8 mouse cellular contexts compared by ENCODE assay signal in genomic region chr4:129496631-129497030, GRCm38 (mm10). TPM values are rescaled to one million over a fixed set of nuclear protein-coding genes. Genes with fewer than 3 reads are reported as not detected.
DNase-seq lines count a peak whose midpoint lies in the region; ATAC-seq and TF ChIP-seq lines count a peak whose summit lies in the region.

No protein-coding gene starts in this region.

- no peaks in the 10 kb centered on the region for H3K9me3 ChIP-seq in forebrain, embryonic 11.5 days (ENCODE audit: control insufficient read depth, low read length)
- no peaks in the 10 kb centered on the region for H3K9me3 ChIP-seq in liver, embryonic 16.5 days (replicated peaks; ENCODE audit: control insufficient read depth, low read length)
- no peaks in the 10 kb centered on the region for H3K9me3 ChIP-seq in neural tube, embryonic 15.5 days (replicated peaks)

- ATAC-seq in forebrain, embryonic 11.5 days (replicated peaks; ENCODE audit: low FRiP score), result no peak
- ATAC-seq in inflammation-experienced regulatory T-cells, adult 6 months, result peak; percentile 65
- ATAC-seq in liver, embryonic 16.5 days (ENCODE audit: low read depth), result peak; percentile 20
- 0 out of 2 replicates have a peak, but pooled peaks have one; percentile 11 for ATAC-seq in neural tube, embryonic 15.5 days (ENCODE audit: low FRiP score)

- no peak for TF ChIP-seq CTCF in gastrocnemius, adult 2 months (IDR thresholded peaks at IDR 0.05)

- peaks cover 12% of the 10 kb centered on the region for H3K4me1 ChIP-seq in forebrain, embryonic 11.5 days (replicated peaks; ENCODE audit: control insufficient read depth, insufficient read depth, low read length)
- peaks cover 15% of the 10 kb centered on the region for H3K4me1 ChIP-seq in liver, embryonic 16.5 days (ENCODE audit: control insufficient read depth, low read depth, low read length)
- H3K4me1 ChIP-seq in neural tube, embryonic 15.5 days, result peaks cover 36% of the 10 kb centered on the region

- 59% methylated on average over 6 of the region's 6 CpGs for WGBS in forebrain, embryonic 11.5 days
- WGBS in liver, embryonic 16.5 days (ENCODE audit: insufficient replicate concordance), result 11% methylated on average over 6 of the region's 6 CpGs
- WGBS in neural tube, embryonic 15.5 days, result 40% methylated on average over 6 of the region's 6 CpGs

- peak; percentile 39 for DNase-seq in gastrocnemius, adult 2 months
- DNase-seq in gastrocnemius, adult 8-10 months (ENCODE audit: low spot score in 2 of 2), result no peak
- DNase-seq in forebrain, embryonic 11.5 days (ENCODE audit: low spot score), result no peak
- no peak for DNase-seq in frontal cortex, postnatal 25 days (ENCODE audit: low spot score in 2 of 2)
- DNase-seq in left cerebral cortex, adult 18-20 months (ENCODE audit: low spot score in 2 of 2), result no peak

- intact Hi-C loops in gastrocnemius, adult 2 months (cut with DNase I), result loop anchor here (10.0 kb wide), 1 partner anchor 108 kb away; the partner anchor contains the start of genes Eif3i and Tmem234

- H3K27me3 ChIP-seq in forebrain, embryonic 11.5 days (ENCODE audit: control insufficient read depth, insufficient read depth, low read length), result peaks cover 5% of the 10 kb centered on the region
- H3K27me3 ChIP-seq in liver, embryonic 16.5 days (ENCODE audit: control insufficient read depth, insufficient read depth, low read depth, low read length), result peaks cover 14% of the 10 kb centered on the region
- H3K27me3 ChIP-seq in neural tube, embryonic 15.5 days (replicated peaks), result peaks cover 14% of the 10 kb centered on the region

- H3K4me3 ChIP-seq in gastrocnemius, adult 2 months, result no peak overlapping the region
- H3K4me3 ChIP-seq in forebrain, embryonic 11.5 days (ENCODE audit: low read depth, low read length), result no peak overlapping the region
- no peak overlapping the region for H3K4me3 ChIP-seq in liver, embryonic 16.5 days (ENCODE audit: low read depth, low read length)
- H3K4me3 ChIP-seq in neural tube, embryonic 15.5 days (replicated peaks), result peak overlapping the region; percentile 21

- peak overlapping the region; percentile 13; the same call in 1 of the 2 replicates for H3K9ac ChIP-seq in forebrain, embryonic 11.5 days (ENCODE audit: low read length)
- no peak overlapping the region for H3K9ac ChIP-seq in liver, embryonic 16.5 days (ENCODE audit: low read depth, low read length)
- H3K9ac ChIP-seq in neural tube, embryonic 15.5 days (replicated peaks), result peak overlapping the region; percentile 36

- H3K4me2 ChIP-seq in forebrain, embryonic 11.5 days (ENCODE audit: low read depth, low read length, severe bottlenecking), result no peak overlapping the region
- no peak overlapping the region for H3K4me2 ChIP-seq in liver, embryonic 16.5 days (ENCODE audit: low read depth, low read length)
- peak overlapping the region; percentile 46 for H3K4me2 ChIP-seq in neural tube, embryonic 15.5 days

- no peaks in the 10 kb centered on the region for H3K36me3 ChIP-seq in forebrain, embryonic 11.5 days (ENCODE audit: control insufficient read depth, insufficient read depth, low read length)
- no peaks in the 10 kb centered on the region for H3K36me3 ChIP-seq in liver, embryonic 16.5 days (ENCODE audit: control insufficient read depth, insufficient read depth)
- no peaks in the 10 kb centered on the region for H3K36me3 ChIP-seq in neural tube, embryonic 15.5 days

- no peak overlapping the region for H3K27ac ChIP-seq in gastrocnemius, adult 2 months
- H3K27ac ChIP-seq in forebrain, embryonic 11.5 days (ENCODE audit: low read depth, low read length), result no peak overlapping the region
- H3K27ac ChIP-seq in liver, embryonic 16.5 days (ENCODE audit: low read length), result no peak overlapping the region
- peak overlapping the region; percentile 80 for H3K27ac ChIP-seq in neural tube, embryonic 15.5 days (replicated peaks)

RNA-seq across cellular contexts. Expression of gene Fam229a, which starts 5.6 kb away (rescaled TPM):
- total RNA-seq in gastrocnemius, adult 2 months (2021), result not detected
- total RNA-seq in gastrocnemius, adult 8-10 months (2022), result not detected
- not detected in 2 replicates for polyA plus RNA-seq in forebrain, embryonic 11.5 days (2014; fragmentation: Nextera tagmentation; extraction: Ambion mirVana)
- not detected for polyA plus RNA-seq in inflammation-experienced regulatory T-cells, adult 6 months (2017; shearing (Covaris generic))
- 0.23 and 0.60 TPM in 2 replicates for polyA plus RNA-seq in liver, embryonic 16.5 days (2015; fragmentation: Nextera tagmentation; extraction: Ambion mirVana)
- 0.38 and 0.93 TPM in 2 replicates for polyA plus RNA-seq in neural tube, embryonic 15.5 days (2015; fragmentation: Nextera tagmentation; extraction: Ambion mirVana)
- under 1 TPM in 1 of 2 experiments, not detected in 1; 0.66 TPM for total RNA-seq in left cerebral cortex, adult 18-20 months (2021)

RNA-seq across cellular contexts. Expression of gene Tssk3, which starts 5.8 kb away (rescaled TPM):
- not detected for total RNA-seq in gastrocnemius, adult 2 months (2021)
- total RNA-seq in gastrocnemius, adult 8-10 months (2022), result not detected
- polyA plus RNA-seq in forebrain, embryonic 11.5 days (2014; fragmentation: Nextera tagmentation; extraction: Ambion mirVana), result not detected in 2 replicates
- not detected for polyA plus RNA-seq in inflammation-experienced regulatory T-cells, adult 6 months (2017; shearing (Covaris generic))
- 0.13 TPM in 1 of 2 replicates, not detected in the other for polyA plus RNA-seq in liver, embryonic 16.5 days (2015; fragmentation: Nextera tagmentation; extraction: Ambion mirVana)
- 0.19 and 0.27 TPM in 2 replicates for polyA plus RNA-seq in neural tube, embryonic 15.5 days (2015; fragmentation: Nextera tagmentation; extraction: Ambion mirVana)
- not detected for total RNA-seq in left cerebral cortex, adult 18-20 months (2021)

RNA-seq across cellular contexts. Expression of gene Marcksl1, which starts 16.8 kb away (rescaled TPM):
- total RNA-seq in gastrocnemius, adult 2 months (2021), result 1 to 10 TPM in 1 of 2 experiments, under 1 TPM in 1; 0.69 to 1.1 TPM
- 1 to 10 TPM in 2 of 4 experiments, under 1 TPM in 2; 0.19 to 1.1 (median 0.78) TPM for total RNA-seq in gastrocnemius, adult 8-10 months (2022)
- 1,728 and 1,922 TPM in 2 replicates for polyA plus RNA-seq in forebrain, embryonic 11.5 days (2014; fragmentation: Nextera tagmentation; extraction: Ambion mirVana)
- 1 to 10 TPM; 2.7 to 4.9 (median 4.4) TPM for polyA plus RNA-seq in inflammation-experienced regulatory T-cells, adult 6 months (2017; shearing (Covaris generic))
- 36.6 and 41.4 TPM in 2 replicates for polyA plus RNA-seq in liver, embryonic 16.5 days (2015; fragmentation: Nextera tagmentation; extraction: Ambion mirVana)
- 1,442 and 1,675 TPM in 2 replicates for polyA plus RNA-seq in neural tube, embryonic 15.5 days (2015; fragmentation: Nextera tagmentation; extraction: Ambion mirVana)
- total RNA-seq in left cerebral cortex, adult 18-20 months (2021), result 10 to 100 TPM; 58.3 to 84.6 TPM

RNA-seq across cellular contexts. Expression of gene Bsdc1, which starts 35.2 kb away (rescaled TPM):
- total RNA-seq in gastrocnemius, adult 2 months (2021), result 10 to 100 TPM; 34.8 to 36.4 TPM
- total RNA-seq in gastrocnemius, adult 8-10 months (2022), result 10 to 100 TPM; 37.3 to 42.5 (median 41.0) TPM
- 24.9 and 25.3 TPM in 2 replicates for polyA plus RNA-seq in forebrain, embryonic 11.5 days (2014; fragmentation: Nextera tagmentation; extraction: Ambion mirVana)
- polyA plus RNA-seq in inflammation-experienced regulatory T-cells, adult 6 months (2017; shearing (Covaris generic)), result 10 to 100 TPM; 20.2 to 33.8 (median 28.8) TPM
- polyA plus RNA-seq in liver, embryonic 16.5 days (2015; fragmentation: Nextera tagmentation; extraction: Ambion mirVana), result 79.2 and 87.0 TPM in 2 replicates
- polyA plus RNA-seq in neural tube, embryonic 15.5 days (2015; fragmentation: Nextera tagmentation; extraction: Ambion mirVana), result 32.7 and 34.0 TPM in 2 replicates
- 10 to 100 TPM; 59.8 to 62.7 TPM for total RNA-seq in left cerebral cortex, adult 18-20 months (2021)

RNA-seq across cellular contexts. Expression of gene Hdac1, which starts 45.9 kb away (rescaled TPM):
- total RNA-seq in gastrocnemius, adult 2 months (2021), result 10 to 100 TPM in 1 of 2 experiments, 1 to 10 TPM in 1; 9.1 to 10.6 TPM
- 1 to 10 TPM; 6.7 to 9.7 (median 7.6) TPM for total RNA-seq in gastrocnemius, adult 8-10 months (2022)
- 262 and 282 TPM in 2 replicates for polyA plus RNA-seq in forebrain, embryonic 11.5 days (2014; fragmentation: Nextera tagmentation; extraction: Ambion mirVana)
- polyA plus RNA-seq in inflammation-experienced regulatory T-cells, adult 6 months (2017; shearing (Covaris generic)), result 100 to 1,000 TPM; 256 to 267 (median 261) TPM
- polyA plus RNA-seq in liver, embryonic 16.5 days (2015; fragmentation: Nextera tagmentation; extraction: Ambion mirVana), result 82.1 and 89.8 TPM in 2 replicates
- polyA plus RNA-seq in neural tube, embryonic 15.5 days (2015; fragmentation: Nextera tagmentation; extraction: Ambion mirVana), result 77.8 and 119 TPM in 2 replicates
- total RNA-seq in left cerebral cortex, adult 18-20 months (2021), result 10 to 100 TPM; 21.5 to 22.7 TPM

Comparison
In these comparisons a context has a peak if more than half of its experiments do, and no peak if none do; other contexts are left out.
1. RNA of gene Marcksl1, which starts 16.8 kb away (polyA plus RNA-seq): 1,728 to 1,922 TPM in forebrain, embryonic 11.5 days and 1,442 to 1,675 TPM in neural tube, embryonic 15.5 days; 36.6 to 41.4 TPM in liver, embryonic 16.5 days and 2.7 to 4.9 TPM in inflammation-experienced regulatory T-cells, adult 6 months; every median in the first group is over 10 times any median in the second.